Mouse (Mus musculus) limb, embryonic 10.5 days (tissue): Measurements from ENCODE around the gene Ddx6. TPM values are rescaled to one million over a fixed set of nuclear protein-coding genes. Genes with fewer than 3 reads are reported as not detected.

Experiments used
- DNase-seq: peaks from one replicate; pipeline ENCODE4 v3.0.0-alpha.2; 2017; ENCODE audit warnings: low spot score
- H3K27ac ChIP-seq: fragments of 300-500 bp; sonication (generic); 2 replicates; pipeline ENCODE4 v1.5.1; 2016; ENCODE audit warnings: mild to moderate bottlenecking
- H3K27me3 ChIP-seq: fragments of 300-500 bp; sonication (generic); 2 replicates; pipeline ENCODE4 v1.6.1; 2016; ENCODE audit warnings: low read depth, mild to moderate bottlenecking; ENCODE audit not compliant: poor library complexity, severe bottlenecking
- H3K36me3 ChIP-seq: fragments of 300-500 bp; sonication (generic); 2 replicates; pipeline ENCODE4 v1.6.1; 2016; ENCODE audit warnings: mild to moderate bottlenecking, moderate library complexity
- H3K4me1 ChIP-seq: fragments of 300-500 bp; sonication (generic); 2 replicates; pipeline ENCODE4 v1.6.1; 2016
- H3K4me3 ChIP-seq: fragments of 300-500 bp; sonication (generic); 2 replicates; pipeline ENCODE4 v1.5.1; 2016; ENCODE audit warnings: mild to moderate bottlenecking, moderate library complexity
- H3K9me3 ChIP-seq: fragments of 300-500 bp; sonication (generic); replicated peaks from 2 replicates; pipeline ENCODE4 v1.6.1; 2016; ENCODE audit warnings: mild to moderate bottlenecking
- WGBS: fragments of 180-500 bp; shearing (Covaris S2); methylation state at CpG from one replicate; pipeline ENCODE4 v1.1.7; 2016; 5-methylcytosine and 5-hydroxymethylcytosine counted together
- polyA plus RNA-seq: library from polyadenylated mRNA; unstranded; fragments of >200 nt; fragmentation: Nextera tagmentation; extraction: Ambion mirVana; gene quantifications from 2 replicates; pipeline ENCODE4 v1.2.1, GENCODE M21; 2016

Gene Ddx6
- polyA plus RNA-seq, 1 experiment from 2014 or later: 23.3 TPM

DNA sequence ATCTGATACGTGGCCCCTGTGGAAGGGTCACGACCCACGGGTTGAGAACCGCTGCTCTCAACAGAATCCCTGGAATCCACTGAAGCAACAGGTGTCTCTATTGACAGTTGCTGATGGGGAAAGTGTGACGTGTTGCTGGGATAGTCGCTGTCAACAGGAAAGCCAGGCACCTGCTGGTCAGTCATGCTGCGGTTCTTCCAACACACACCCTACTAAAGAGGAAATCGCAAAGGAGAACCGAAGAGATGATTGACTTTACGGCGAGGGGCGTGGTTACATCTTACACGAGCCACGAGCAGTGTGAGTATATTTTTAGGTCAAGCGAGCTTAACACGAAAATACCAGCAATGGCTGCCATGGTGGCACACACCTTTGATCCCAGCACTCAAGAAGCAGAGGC, 22.3 kb upstream of the Ddx6 start:
- 0 out of 2 replicates have a peak, but pooled peaks cover 4% of the 10 kb centered on the region for H3K9me3 ChIP-seq
- WGBS: 88% methylated on average over 16 of the region's 16 CpGs
- H3K4me3 ChIP-seq: no peak overlapping the region
- no peak for DNase-seq
- no peaks in the 10 kb centered on the region for H3K27me3 ChIP-seq
- peaks cover 31% of the 10 kb centered on the region for H3K4me1 ChIP-seq
- no peak overlapping the region for H3K27ac ChIP-seq
- no peaks in the 10 kb centered on the region for H3K36me3 ChIP-seq

DNA sequence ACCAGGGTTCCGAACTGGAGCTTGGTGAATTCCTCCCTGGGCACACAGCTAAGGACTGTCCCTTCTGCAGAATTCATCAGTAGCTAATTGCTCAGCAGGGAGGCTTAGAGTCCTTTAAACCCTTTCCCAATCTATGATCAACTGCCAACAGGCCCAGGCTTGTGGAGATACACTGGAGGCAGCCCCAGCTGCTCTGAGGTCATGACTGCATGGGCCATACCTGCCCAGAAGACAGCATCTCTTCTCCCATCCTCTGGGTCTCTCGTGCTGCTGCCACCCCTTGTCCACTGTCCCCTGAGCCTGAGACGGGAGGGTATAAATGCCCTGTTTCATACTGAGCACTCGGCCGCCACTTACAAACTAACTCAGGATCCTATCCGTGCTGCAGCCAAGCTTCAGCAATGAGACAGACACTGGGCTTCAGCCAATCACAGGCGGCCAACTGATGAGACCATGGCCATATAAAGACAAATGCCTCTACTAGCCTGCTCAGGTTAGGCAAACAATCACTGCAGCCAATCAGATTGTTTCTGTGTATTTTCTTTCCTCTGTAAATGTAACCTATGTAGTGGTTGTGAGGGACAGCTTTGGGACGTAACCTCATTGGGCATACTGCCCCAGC, 17.9 kb upstream of the Ddx6 start:
- no peak overlapping the region for H3K4me3 ChIP-seq
- WGBS: 71% methylated on average over 8 of the region's 8 CpGs

DNA sequence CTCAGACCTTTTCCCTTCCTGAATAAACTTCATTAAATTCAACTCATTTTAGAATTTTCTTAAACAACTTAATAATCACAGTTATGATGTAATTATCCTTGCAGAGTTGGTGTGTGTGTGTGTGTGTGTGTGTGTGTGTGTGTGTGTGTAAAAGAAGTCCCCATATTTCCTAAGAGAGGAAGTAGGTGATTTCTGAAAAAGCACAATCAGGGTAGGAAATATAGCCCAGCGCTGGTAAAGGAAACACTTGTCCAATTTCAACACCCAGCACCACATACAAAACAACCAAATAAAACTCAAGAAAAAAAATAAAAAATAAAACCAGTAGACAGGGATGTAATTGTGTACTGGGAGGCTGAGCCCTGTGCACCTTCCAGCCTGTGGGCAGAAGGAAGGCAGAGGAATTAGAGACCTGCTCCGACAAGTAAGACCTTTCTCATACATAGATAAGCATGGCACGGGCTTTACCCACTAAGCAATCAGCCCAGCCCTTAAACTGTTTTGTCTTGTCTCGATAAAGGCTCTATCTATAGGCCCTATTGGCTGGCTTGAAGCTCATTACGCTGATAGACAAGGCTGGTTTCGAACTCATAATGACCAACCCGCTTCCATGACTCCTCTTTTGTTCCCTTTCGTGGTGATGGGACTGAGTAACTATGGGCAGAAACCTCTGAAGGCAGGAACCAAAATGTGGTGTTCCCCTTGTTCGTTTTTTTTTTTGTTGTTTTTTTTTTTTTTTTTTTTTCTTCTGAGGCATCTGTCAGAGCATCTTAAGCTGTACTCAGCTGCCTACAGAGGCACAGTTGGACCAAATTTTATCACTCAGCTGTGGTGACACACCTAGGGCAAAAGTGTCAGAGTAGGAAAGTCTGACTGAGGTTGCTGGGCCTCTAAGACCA, 17.2 kb upstream of the Ddx6 start:
- Histone ChIP-seq H3K4me3 (no peak overlapping the region), H3K27me3 (no peaks in the 10 kb centered on the region), H3K4me1 (peaks cover 9% of the 10 kb centered on the region), H3K36me3 (no peaks in the 10 kb centered on the region), H3K27ac (no peak overlapping the region), H3K9me3 (0 out of 2 replicates have a peak, but pooled peaks cover 4% of the 10 kb centered on the region)
- 91% methylated on average over 9 of the region's 9 CpGs for WGBS
- no peak for DNase-seq

More for the DNA sequence above, 17.9 kb upstream of the Ddx6 start:
- peaks cover 16% of the 10 kb centered on the region for H3K4me1 ChIP-seq
- no peaks in the 10 kb centered on the region for H3K36me3 ChIP-seq
- no peaks in the 10 kb centered on the region for H3K27me3 ChIP-seq
- 0 out of 2 replicates have a peak, but pooled peaks cover 4% of the 10 kb centered on the region for H3K9me3 ChIP-seq
- no peak overlapping the region for H3K27ac ChIP-seq
- no peak for DNase-seq

DNA sequence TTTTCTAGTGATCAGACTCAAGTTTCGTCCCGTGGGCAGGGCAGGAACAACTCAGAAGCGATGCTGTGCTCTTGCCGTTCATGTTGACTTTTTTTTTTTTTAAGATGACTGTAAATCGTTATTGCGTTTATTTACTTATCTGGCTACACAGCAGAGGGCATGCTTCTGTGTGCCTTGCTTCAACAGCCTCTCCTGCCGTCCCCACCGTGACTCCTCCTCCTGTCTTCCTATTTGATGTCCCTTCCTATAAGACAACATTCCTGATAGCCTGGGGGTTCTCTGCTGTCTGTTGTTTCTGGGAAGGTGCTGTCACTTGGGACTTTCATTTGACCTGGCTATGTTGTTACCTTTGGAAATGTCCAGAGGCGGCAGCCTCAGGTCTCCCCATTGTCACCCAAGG, 16.1 kb upstream of the Ddx6 start:
- Histone ChIP-seq H3K27me3 (no peaks in the 10 kb centered on the region), H3K36me3 (no peaks in the 10 kb centered on the region), H3K4me1 (peaks cover 8% of the 10 kb centered on the region), H3K27ac (no peak overlapping the region), H3K4me3 (no peak overlapping the region), H3K9me3 (0 out of 2 replicates have a peak, but pooled peaks cover 4% of the 10 kb centered on the region)
- no peak for DNase-seq
- 63% methylated on average over 9 of the region's 9 CpGs for WGBS

DNA sequence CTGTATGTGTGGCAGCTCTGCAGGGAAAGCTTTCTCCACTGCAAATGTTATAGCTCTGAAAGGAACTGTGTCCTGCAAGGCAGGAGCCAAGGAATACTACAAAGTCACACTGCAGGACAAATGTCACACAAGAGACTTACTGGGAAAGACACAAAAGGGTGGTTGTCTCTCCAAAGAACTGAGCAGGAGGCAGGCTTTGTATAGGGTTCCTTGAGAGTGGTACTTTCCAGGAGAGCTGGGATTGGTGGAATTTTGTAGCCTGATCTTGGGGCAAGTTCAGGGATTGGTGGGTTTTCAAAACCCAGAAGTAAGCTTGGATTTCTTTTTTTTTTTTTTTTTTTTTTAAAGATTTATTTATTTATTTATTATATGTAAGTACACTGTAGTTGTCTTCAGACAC, 15.6 kb upstream of the Ddx6 start:
- DNase-seq: no peak
- Histone ChIP-seq H3K27ac (no peak overlapping the region), H3K9me3 (0 out of 2 replicates have a peak, but pooled peaks cover under 1% of the 10 kb centered on the region), H3K4me3 (no peak overlapping the region), H3K36me3 (no peaks in the 10 kb centered on the region), H3K27me3 (no peaks in the 10 kb centered on the region), H3K4me1 (peaks cover 8% of the 10 kb centered on the region)

DNA sequence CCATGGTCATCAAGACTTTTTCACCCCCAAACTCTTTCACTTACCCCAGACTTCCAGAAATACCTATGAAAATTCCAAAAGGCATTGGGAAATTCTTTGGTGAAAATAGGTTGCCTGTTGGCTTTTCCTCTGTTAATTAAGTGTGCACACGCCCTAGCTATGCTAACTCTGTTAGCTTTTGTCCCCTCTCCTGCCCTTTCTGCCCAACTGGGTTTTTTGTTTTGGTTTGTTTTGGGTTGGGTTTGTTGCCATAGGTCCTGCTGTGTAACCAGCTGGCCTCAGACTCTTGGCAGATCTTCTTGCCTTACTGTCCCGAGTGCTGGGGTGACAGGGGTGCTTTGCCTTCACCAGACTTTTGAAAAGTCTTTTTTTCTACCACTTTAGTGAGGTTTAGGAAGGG, 13.7 kb upstream of the Ddx6 start:
- no peak for DNase-seq
- WGBS: 29% methylated on average over 2 of the region's 2 CpGs
- Histone ChIP-seq H3K4me3 (no peak overlapping the region), H3K27ac (no peak overlapping the region), H3K4me1 (peaks cover 8% of the 10 kb centered on the region), H3K27me3 (no peaks in the 10 kb centered on the region), H3K36me3 (no peaks in the 10 kb centered on the region), H3K9me3 (no peaks in the 10 kb centered on the region)

DNA sequence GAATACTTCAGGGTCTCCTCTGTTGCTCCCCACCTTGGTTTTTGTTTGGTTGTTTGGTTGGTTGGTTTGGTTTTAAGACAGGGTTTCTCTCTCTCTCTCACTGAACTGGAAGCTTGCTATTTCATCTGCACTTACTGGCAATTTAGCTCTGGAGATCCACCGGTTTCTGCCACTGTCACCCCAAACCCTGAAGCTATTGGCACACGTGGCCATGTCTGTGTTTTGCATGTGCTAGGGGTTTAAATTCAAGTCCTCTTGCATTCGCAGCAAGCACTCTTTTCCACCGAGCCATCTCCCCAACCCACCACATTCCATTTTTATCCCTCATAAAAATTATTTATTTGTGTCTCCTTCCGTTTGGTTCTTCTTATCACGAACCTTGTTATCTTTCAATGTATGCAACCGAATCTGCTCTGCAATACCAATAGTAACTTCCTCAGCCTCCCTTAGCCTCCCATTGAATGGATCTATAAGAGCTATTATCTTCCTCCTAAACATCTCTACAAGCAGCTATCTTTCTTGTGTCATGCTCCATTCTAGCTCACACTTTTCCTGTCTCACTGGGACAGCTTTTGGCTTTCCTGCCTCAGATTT, 13.0 kb upstream of the Ddx6 start:
- WGBS: 83% methylated on average over 7 of the region's 7 CpGs
- no peak overlapping the region for H3K4me3 ChIP-seq
- no peak overlapping the region for H3K27ac ChIP-seq
- H3K36me3 ChIP-seq: no peaks in the 10 kb centered on the region
- H3K27me3 ChIP-seq: no peaks in the 10 kb centered on the region
- H3K4me1 ChIP-seq: peaks cover 5% of the 10 kb centered on the region
- no peaks in the 10 kb centered on the region for H3K9me3 ChIP-seq
- DNase-seq: no peak

DNA sequence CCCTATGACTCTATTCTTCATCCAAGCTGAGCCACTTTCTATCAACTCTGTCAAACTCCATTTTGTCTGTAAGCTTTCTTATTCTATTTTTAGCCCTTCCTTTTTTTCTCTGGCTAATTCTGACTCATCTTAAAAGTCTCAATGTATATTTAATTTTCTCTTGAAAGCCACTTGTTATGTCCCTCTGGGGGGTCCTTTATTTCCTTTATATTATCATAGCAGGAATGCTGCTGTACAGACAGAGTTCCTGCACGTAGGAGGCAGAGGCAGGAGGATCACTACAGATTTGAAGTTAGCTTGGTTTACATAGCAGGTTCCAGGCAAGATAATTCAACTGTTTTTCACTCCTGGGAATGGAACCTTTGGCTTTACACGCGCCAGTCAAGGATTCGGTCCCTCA, 11.5 kb upstream of the Ddx6 start:
- Histone ChIP-seq H3K27ac (no peak overlapping the region), H3K9me3 (no peaks in the 10 kb centered on the region), H3K36me3 (no peaks in the 10 kb centered on the region), H3K27me3 (peaks cover 5% of the 10 kb centered on the region; the same call in 1 of the 2 replicates), H3K4me3 (no peak overlapping the region), H3K4me1 (0 out of 2 replicates have a peak, but pooled peaks cover 2% of the 10 kb centered on the region)
- DNase-seq: no peak
- 89% methylated on average over 4 of the region's 4 CpGs for WGBS

DNA sequence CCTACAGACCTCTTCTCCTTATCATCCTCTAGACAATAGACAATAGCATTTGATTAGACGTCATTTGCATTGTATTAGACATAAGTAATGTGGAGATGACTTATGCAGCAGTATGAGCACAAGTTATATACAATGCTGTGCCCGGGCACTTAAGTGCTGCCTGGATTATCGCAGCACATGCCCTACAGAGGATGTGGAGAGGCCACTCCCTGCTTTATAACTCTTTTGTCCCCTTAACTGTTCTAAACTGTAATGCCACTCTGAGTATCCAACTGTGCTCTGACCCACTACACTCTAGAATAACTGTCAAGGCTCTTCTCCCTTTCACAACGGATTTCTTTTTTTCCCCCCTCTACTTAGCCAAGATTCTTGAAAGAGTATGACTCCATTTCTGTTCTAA, 10.8 kb upstream of the Ddx6 start:
- no peaks in the 10 kb centered on the region for H3K9me3 ChIP-seq
- DNase-seq: no peak
- no peak overlapping the region for H3K4me3 ChIP-seq
- H3K27ac ChIP-seq: no peak overlapping the region
- 88% methylated on average over 4 of the region's 4 CpGs for WGBS
- no peaks in the 10 kb centered on the region for H3K36me3 ChIP-seq
- peaks cover 6% of the 10 kb centered on the region for H3K4me1 ChIP-seq
- peaks cover 5% of the 10 kb centered on the region; the same call in 1 of the 2 replicates for H3K27me3 ChIP-seq

DNA sequence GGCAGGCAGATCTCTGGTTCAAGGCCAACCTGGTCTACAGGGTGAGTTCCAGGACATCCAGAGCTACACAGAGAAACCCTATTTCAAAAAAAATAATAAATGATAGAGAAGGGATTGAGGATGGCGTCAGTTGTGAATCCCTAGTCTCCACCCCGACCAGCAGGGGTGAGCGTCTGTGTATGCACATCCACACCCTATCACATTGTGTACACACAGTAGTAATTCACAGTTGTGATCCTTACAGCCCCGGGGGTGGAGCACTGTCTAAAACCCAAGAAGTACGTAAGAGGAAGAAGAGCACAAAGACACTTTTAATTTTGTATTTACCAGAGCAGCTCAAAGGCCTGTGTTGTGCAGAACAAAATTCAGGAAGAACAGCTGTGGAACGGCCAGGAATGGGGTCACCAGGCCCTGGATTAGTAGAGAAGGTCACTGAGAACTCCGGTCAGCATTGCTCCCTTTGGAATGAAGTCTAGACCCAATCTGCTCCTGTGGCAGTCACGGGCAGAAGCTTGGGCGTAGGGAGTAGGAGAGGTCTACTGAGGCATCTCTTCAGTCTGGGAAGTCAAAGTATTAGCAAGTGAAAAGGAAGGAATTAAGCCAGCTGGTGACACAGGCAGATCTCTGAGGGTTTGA, 9.7 kb upstream of the Ddx6 start:
- H3K4me1 ChIP-seq: peaks cover 17% of the 10 kb centered on the region
- no peak for DNase-seq
- H3K27me3 ChIP-seq: peaks cover 5% of the 10 kb centered on the region; the same call in 1 of the 2 replicates
- no peak overlapping the region for H3K27ac ChIP-seq
- no peaks in the 10 kb centered on the region for H3K9me3 ChIP-seq
- H3K36me3 ChIP-seq: no peaks in the 10 kb centered on the region
- H3K4me3 ChIP-seq: no peak overlapping the region
- 85% methylated on average over 9 of the region's 9 CpGs for WGBS

DNA sequence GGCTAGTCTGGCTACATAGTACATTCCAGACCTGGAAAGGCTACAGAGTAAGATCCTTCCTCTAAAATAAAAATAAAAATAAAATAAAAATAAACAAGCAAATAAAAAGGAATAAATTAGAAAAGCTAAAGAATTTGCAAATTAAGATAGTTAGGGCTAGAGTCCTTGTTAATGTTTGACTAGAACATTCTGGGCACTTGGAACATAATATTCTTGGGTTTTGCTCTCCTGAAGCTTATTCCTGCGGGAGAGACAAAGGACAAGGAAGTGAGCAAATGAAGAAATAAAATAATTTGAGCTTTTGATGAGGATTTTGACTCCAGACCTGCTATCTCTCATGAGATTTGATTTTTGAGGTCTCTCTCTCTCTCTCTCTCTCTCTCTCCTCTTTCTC, 9.2 kb upstream of the Ddx6 start:
- peaks cover 5% of the 10 kb centered on the region; the same call in 1 of the 2 replicates for H3K27me3 ChIP-seq
- H3K9me3 ChIP-seq: no peaks in the 10 kb centered on the region
- H3K27ac ChIP-seq: no peak overlapping the region
- H3K4me1 ChIP-seq: peaks cover 19% of the 10 kb centered on the region
- no peak for DNase-seq
- WGBS: 92% methylated on average over 1 of the region's 1 CpGs
- no peaks in the 10 kb centered on the region for H3K36me3 ChIP-seq
- H3K4me3 ChIP-seq: no peak overlapping the region

DNA sequence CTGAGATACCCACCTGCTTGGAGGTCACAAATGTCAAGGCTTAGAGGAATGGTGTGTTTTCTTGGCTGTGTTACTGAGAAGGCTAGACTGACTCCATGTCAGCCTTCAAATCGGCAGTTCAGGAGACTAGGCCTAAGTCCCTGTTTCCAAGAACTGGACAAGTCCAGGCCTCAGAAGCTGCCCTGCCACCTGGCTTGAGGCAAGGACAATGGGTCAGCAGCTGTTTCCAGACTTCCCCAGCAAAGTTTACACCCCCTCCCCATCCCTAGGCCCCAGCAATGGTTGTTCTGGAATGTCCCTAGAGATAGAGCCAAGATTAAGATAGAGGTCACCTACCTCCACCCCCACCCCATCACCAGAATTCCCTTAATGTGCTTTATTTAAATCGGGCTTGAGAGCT, 7.0 kb upstream of the Ddx6 start:
- 89% methylated on average over 2 of the region's 2 CpGs for WGBS
- H3K9me3 ChIP-seq: no peaks in the 10 kb centered on the region

More for the DNA sequence above, 7.0 kb upstream of the Ddx6 start:
- Histone ChIP-seq H3K27me3 (peaks cover 5% of the 10 kb centered on the region; the same call in 1 of the 2 replicates), H3K4me1 (peaks cover 20% of the 10 kb centered on the region), H3K36me3 (no peaks in the 10 kb centered on the region), H3K27ac (no peak overlapping the region), H3K4me3 (no peak overlapping the region)
- DNase-seq: no peak
